Mouse (Mus musculus): Measurements from ENCODE around the gene Cryab. TPM values are rescaled to one million over a fixed set of nuclear protein-coding genes. Genes with fewer than 3 reads are reported as not detected.

Gene Cryab
- polyA plus RNA-seq, 1 experiment from 2014 or later = 41.1 TPM

GRCm38 (mm10) chr9:50768107-50769002, 17.2 kb downstream of the Cryab start, which contains the start of gene Fdxacb1:
Gene Fdxacb1 (plus strand): TSS chr9:50768236.
- Histone ChIP-seq H3K9me3 (ENCODE audit: low read depth, low read length) (no peaks in the 10 kb centered on the region), H3K27me3 (ENCODE audit: insufficient read depth, low read length) (no peaks in the 10 kb centered on the region), H3K4me3 (ENCODE audit: low read depth, low read length) (peak within 1 kb of the TSS; percentile 59), H3K27ac (ENCODE audit: low read depth) (peak within 1 kb of the TSS; percentile 92), H3K4me2 (peak within 1 kb of the TSS; percentile 86), H3K9ac (peak within 1 kb of the TSS; percentile 68), H3K4me1 (ENCODE audit: insufficient read depth) (no peaks in the 10 kb centered on the region), H3K36me3 (ENCODE audit: insufficient read depth) (peaks cover 18% of the 10 kb centered on the region; the same call in 1 of the 2 replicates)
- 2% methylated on average over 59 of the region's 59 CpGs for WGBS
- DNase-seq (peak; percentile 99), ATAC-seq (ENCODE audit: insufficient read depth) (peak; percentile 98)
- peak; percentile 77 for TF ChIP-seq CTCF (IDR thresholded peaks at IDR 0.05; ENCODE audit: low read depth)

GRCm38 (mm10) chr9:50770011-50770410, 18.9 kb downstream of the Cryab start:
- ATAC-seq (ENCODE audit: insufficient read depth) (no peak), DNase-seq (no peak)
- Histone ChIP-seq H3K4me2 (no peak overlapping the region), H3K9me3 (ENCODE audit: low read depth, low read length) (no peaks in the 10 kb centered on the region), H3K27me3 (ENCODE audit: insufficient read depth, low read length) (no peaks in the 10 kb centered on the region), H3K4me3 (ENCODE audit: low read depth, low read length) (no peak overlapping the region), H3K9ac (no peak overlapping the region), H3K36me3 (ENCODE audit: insufficient read depth) (peaks cover 18% of the 10 kb centered on the region; the same call in 1 of the 2 replicates), H3K27ac (ENCODE audit: low read depth) (no peak overlapping the region), H3K4me1 (ENCODE audit: insufficient read depth) (no peaks in the 10 kb centered on the region)
- TF ChIP-seq CTCF (IDR thresholded peaks at IDR 0.05; ENCODE audit: low read depth) = no peak
- WGBS = 90% methylated on average over 2 of the region's 2 CpGs

- H3K4me1 ChIP-seq (ENCODE audit: insufficient read depth) = no peaks in the 10 kb centered on the region
- 58% methylated on average over 4 of the region's 4 CpGs for WGBS
- DNase-seq (no peak), ATAC-seq (ENCODE audit: insufficient read depth) (no peak)
- H3K9ac ChIP-seq = 0 out of 2 replicates have a peak overlapping the region, but pooled peaks have one; percentile 21
- peaks cover 26% of the 10 kb centered on the region; the same call in 1 of the 2 replicates for H3K36me3 ChIP-seq (ENCODE audit: insufficient read depth)
- no peaks in the 10 kb centered on the region for H3K9me3 ChIP-seq (ENCODE audit: low read depth, low read length)
- 0 out of 2 replicates have a peak overlapping the region, but pooled peaks have one; percentile 90 for H3K4me3 ChIP-seq (ENCODE audit: low read depth, low read length)
- no peak overlapping the region for H3K27ac ChIP-seq (ENCODE audit: low read depth)
- H3K4me2 ChIP-seq = peak overlapping the region; percentile 87
- no peaks in the 10 kb centered on the region for H3K27me3 ChIP-seq (ENCODE audit: insufficient read depth, low read length)
- TF ChIP-seq CTCF (IDR thresholded peaks at IDR 0.05; ENCODE audit: low read depth) = no peak
These were observed 22.9 kb downstream of the Cryab start for GRCm38 (mm10) chr9:50774026-50774462.

- WGBS = under 1% methylated on average over 50 of the region's 51 CpGs
- Histone ChIP-seq H3K27me3 (ENCODE audit: insufficient read depth, low read length) (no peaks in the 10 kb centered on the region), H3K36me3 (ENCODE audit: insufficient read depth) (peaks cover 37% of the 10 kb centered on the region), H3K4me3 (ENCODE audit: low read depth, low read length) (peak within 1 kb of the TSS; percentile 90), H3K27ac (ENCODE audit: low read depth) (peak within 1 kb of the TSS; percentile 87), H3K9ac (peak within 1 kb of the TSS; percentile 88), H3K4me1 (ENCODE audit: insufficient read depth) (no peaks in the 10 kb centered on the region), H3K4me2 (peak within 1 kb of the TSS; percentile 87), H3K9me3 (ENCODE audit: low read depth, low read length) (no peaks in the 10 kb centered on the region)
- ATAC-seq (ENCODE audit: insufficient read depth) (peak; percentile 82), DNase-seq (peak; percentile 95)
- no peak for TF ChIP-seq CTCF (IDR thresholded peaks at IDR 0.05; ENCODE audit: low read depth)
These were observed 24.0 kb downstream of the Cryab start, which contains the start of the genes Alg9 and 1110032A03Rik for GRCm38 (mm10) chr9:50774991-50775612. Gene Alg9 (plus strand): TSS chr9:50775019. Gene 1110032A03Rik (minus strand): TSS chr9:50775520.

- ATAC-seq (ENCODE audit: insufficient read depth) = peak; percentile 28; the same call in 1 of the 2 replicates
- H3K4me2 ChIP-seq = peak overlapping the region; percentile 87
- TF ChIP-seq CTCF (IDR thresholded peaks at IDR 0.05; ENCODE audit: low read depth) = no peak
- peak overlapping the region; percentile 88 for H3K9ac ChIP-seq
- WGBS = under 1% methylated on average over 27 of the region's 30 CpGs
- no peaks in the 10 kb centered on the region for H3K4me1 ChIP-seq (ENCODE audit: insufficient read depth)
- peak overlapping the region; percentile 87 for H3K27ac ChIP-seq (ENCODE audit: low read depth)
- DNase-seq = peak; percentile 38
- no peaks in the 10 kb centered on the region for H3K27me3 ChIP-seq (ENCODE audit: insufficient read depth, low read length)
- no peaks in the 10 kb centered on the region for H3K9me3 ChIP-seq (ENCODE audit: low read depth, low read length)
- H3K4me3 ChIP-seq (ENCODE audit: low read depth, low read length) = peak overlapping the region; percentile 90
- H3K36me3 ChIP-seq (ENCODE audit: insufficient read depth) = peaks cover 41% of the 10 kb centered on the region
These were observed 24.6 kb downstream of the Cryab start for GRCm38 (mm10) chr9:50775662-50776126.

- H3K36me3 ChIP-seq (ENCODE audit: insufficient read depth) = peaks cover 43% of the 10 kb centered on the region
- peak overlapping the region; percentile 90 for H3K4me3 ChIP-seq (ENCODE audit: low read depth, low read length)
- H3K27ac ChIP-seq (ENCODE audit: low read depth) = no peak overlapping the region; the same call in 1 of the 2 replicates
- 52% methylated on average over 11 of the region's 11 CpGs for WGBS
- H3K9ac ChIP-seq = peak overlapping the region; percentile 88
- H3K27me3 ChIP-seq (ENCODE audit: insufficient read depth, low read length) = no peaks in the 10 kb centered on the region
- no peaks in the 10 kb centered on the region for H3K4me1 ChIP-seq (ENCODE audit: insufficient read depth)
- no peak for ATAC-seq (ENCODE audit: insufficient read depth)
- TF ChIP-seq CTCF (IDR thresholded peaks at IDR 0.05; ENCODE audit: low read depth) = no peak
- H3K9me3 ChIP-seq (ENCODE audit: low read depth, low read length) = no peaks in the 10 kb centered on the region
- DNase-seq = no peak
- peak overlapping the region; percentile 87 for H3K4me2 ChIP-seq
These were observed 25.1 kb downstream of the Cryab start for GRCm38 (mm10) chr9:50776162-50776760.

All from lung, embryonic 14.5 days (tissue).